Mouse (Mus musculus): Measurements from ENCODE around the gene Zic1.

DNA sequence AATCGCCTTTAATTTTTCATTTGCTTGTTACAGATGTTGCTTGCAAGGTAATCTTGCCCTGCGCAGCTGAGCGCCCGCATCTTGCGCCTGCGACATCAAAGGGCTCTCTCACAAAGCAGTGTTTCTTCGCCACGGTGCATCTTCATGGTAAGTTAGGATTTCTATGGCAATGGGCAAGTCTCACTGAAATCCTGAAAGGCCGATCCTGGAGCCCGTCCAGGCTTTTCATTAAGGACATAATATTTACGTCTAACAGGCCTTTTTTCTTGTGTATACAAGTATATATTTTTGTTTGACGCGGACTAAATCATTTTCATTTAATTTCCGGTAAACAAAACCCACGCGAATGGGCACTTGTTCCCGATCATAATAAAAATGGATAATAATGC lies 20.9 kb upstream of the Zic1 start:
- no peak for TF ChIP-seq CTCF (IDR thresholded peaks at IDR 0.05)
- no peak for TF ChIP-seq EP300 (IDR thresholded peaks at IDR 0.05)
